Mouse (Mus musculus) hindbrain, embryonic 16.5 days (tissue): ENCODE data around the gene Glis2. TPM values are rescaled to one million over a fixed set of nuclear protein-coding genes. Genes with fewer than 3 reads are reported as not detected.

ENCODE experiments used
- ATAC-seq: fragments of 200-750 bp; cut with Nextera tagmentation; 2 replicates; pipeline ENCODE4 v1.8.0; 2017; ENCODE audit warnings: moderate TSS enrichment, moderate library complexity
- H3K27ac ChIP-seq: fragments of 300-500 bp; sonication (generic); 2 replicates; pipeline ENCODE4 v1.5.1; 2014; ENCODE audit warnings: low read depth, mild to moderate bottlenecking, control low read depth, low read length, moderate library complexity
- H3K27me3 ChIP-seq: fragments of 300-500 bp; sonication (generic); replicated peaks from 2 replicates; pipeline ENCODE4 v1.6.1; 2014; ENCODE audit warnings: low read length; ENCODE audit not compliant: control insufficient read depth, insufficient read depth
- H3K36me3 ChIP-seq: fragments of 300-500 bp; sonication (generic); 2 replicates; pipeline ENCODE4 v1.6.1; 2014; ENCODE audit warnings: mild to moderate bottlenecking, low read length, moderate library complexity, mixed read lengths; ENCODE audit not compliant: control insufficient read depth, insufficient read depth
- H3K4me1 ChIP-seq: fragments of 300-500 bp; sonication (generic); 2 replicates; pipeline ENCODE4 v1.6.1; 2014; ENCODE audit warnings: low read depth, low read length; ENCODE audit not compliant: control insufficient read depth, insufficient read depth
- H3K4me2 ChIP-seq: fragments of 300-500 bp; sonication (generic); 2 replicates; pipeline ENCODE4 v1.6.1; 2014; ENCODE audit warnings: mild to moderate bottlenecking, low read length, control low read depth, moderate library complexity
- H3K4me3 ChIP-seq: fragments of 300-500 bp; sonication (generic); 2 replicates; pipeline ENCODE4 v1.5.1; 2014; ENCODE audit warnings: mild to moderate bottlenecking, low read length, control low read depth, moderate library complexity
- H3K9ac ChIP-seq: fragments of 300-500 bp; sonication (generic); 2 replicates; pipeline ENCODE4 v1.6.1; 2014; ENCODE audit warnings: low read depth, mild to moderate bottlenecking, control low read depth, low read length, moderate library complexity
- H3K9me3 ChIP-seq: fragments of 300-500 bp; sonication (generic); 2 replicates; pipeline ENCODE4 v1.6.1; 2014; ENCODE audit warnings: mild to moderate bottlenecking, low read length, moderate library complexity; ENCODE audit not compliant: control insufficient read depth
- WGBS: fragments of 180-500 bp; shearing (Covaris S2); extraction: QIAGEN DNeasy Blood & Tissue Kit; methylation state at CpG from one replicate; pipeline ENCODE4 v1.1.7; 2014; 5-methylcytosine and 5-hydroxymethylcytosine counted together
- polyA plus RNA-seq: library from polyadenylated mRNA; unstranded; fragments of >200 nt; fragmentation: Nextera tagmentation; extraction: Ambion mirVana; gene quantifications from 2 replicates; pipeline ENCODE4 v1.2.1, GENCODE M21; 2015

Glis2 gene
- polyA plus RNA-seq, 1 experiment from 2014 or later = 14.2 TPM

DNA sequence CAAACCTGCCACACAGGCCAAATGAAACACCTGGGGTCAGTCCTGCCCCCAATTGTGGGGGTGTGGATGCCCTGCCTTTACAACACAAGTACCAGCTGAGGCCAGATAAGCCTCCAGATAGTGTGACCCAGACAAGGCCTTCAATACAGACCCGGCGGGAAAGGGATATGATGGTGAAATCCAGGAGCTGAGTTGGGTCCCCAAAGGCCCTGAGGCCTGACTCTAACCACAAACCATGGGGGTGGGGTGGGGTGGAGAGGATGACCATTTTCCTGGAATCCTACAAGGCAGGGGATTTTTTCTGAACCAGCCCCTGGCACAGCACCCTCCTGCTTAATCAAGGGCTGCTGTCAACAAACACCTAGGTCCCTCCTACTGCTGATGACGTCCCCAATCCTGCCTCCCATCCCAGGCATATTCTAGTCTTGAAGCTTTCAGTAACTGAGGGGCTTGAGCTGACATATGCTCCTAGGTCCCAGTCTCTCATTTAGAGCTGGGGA lies 44.4 kb downstream of the Glis2 start:
- 78% methylated on average over 3 of the region's 3 CpGs for WGBS
- Histone ChIP-seq H3K4me1 (peaks cover 31% of the 10 kb centered on the region), H3K9ac (no peak overlapping the region), H3K27ac (no peak overlapping the region), H3K4me3 (no peak overlapping the region), H3K4me2 (no peak overlapping the region), H3K36me3 (no peaks in the 10 kb centered on the region), H3K27me3 (no peaks in the 10 kb centered on the region), H3K9me3 (no peaks in the 10 kb centered on the region)
- ATAC-seq = no peak

DNA sequence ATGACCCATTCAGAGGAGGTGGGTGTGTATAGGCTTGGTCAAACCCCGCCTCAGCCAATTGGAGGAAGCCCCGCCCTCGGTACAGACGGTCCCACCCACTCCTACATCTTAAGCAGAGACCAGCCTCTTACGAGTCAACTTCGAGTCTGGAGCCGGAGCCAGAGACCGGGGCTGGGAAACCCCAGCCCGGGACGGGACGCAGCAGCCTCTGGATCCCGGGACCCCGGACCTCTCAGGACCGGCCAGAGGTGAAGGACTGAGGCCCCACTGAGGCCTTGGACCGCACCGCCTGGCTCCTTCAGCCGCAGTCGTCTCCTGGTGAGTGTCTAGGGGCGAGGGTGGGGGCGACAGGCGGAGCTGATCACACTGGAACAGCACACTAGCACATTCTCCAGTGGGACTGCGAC lies 45.3 kb downstream of the Glis2 start, which contains the start of the genes Vasn and Dnaja3:
TSS of gene Vasn (plus strand) at position 111 of the 407 bp plus-strand sequence.
TSS of gene Dnaja3 (plus strand) at position 159 of the 407 bp plus-strand sequence.
- Histone ChIP-seq H3K9ac (peak within 1 kb of the TSS; percentile 70), H3K9me3 (no peaks in the 10 kb centered on the region), H3K4me1 (peaks cover 35% of the 10 kb centered on the region), H3K27ac (peak within 1 kb of the TSS; percentile 60; the same call in 1 of the 2 replicates), H3K27me3 (no peaks in the 10 kb centered on the region), H3K4me3 (peak within 1 kb of the TSS; percentile 49), H3K36me3 (no peaks in the 10 kb centered on the region), H3K4me2 (peak within 1 kb of the TSS; percentile 70)
- peak; percentile 90 for ATAC-seq
- under 1% methylated on average over 18 of the region's 22 CpGs for WGBS

DNA sequence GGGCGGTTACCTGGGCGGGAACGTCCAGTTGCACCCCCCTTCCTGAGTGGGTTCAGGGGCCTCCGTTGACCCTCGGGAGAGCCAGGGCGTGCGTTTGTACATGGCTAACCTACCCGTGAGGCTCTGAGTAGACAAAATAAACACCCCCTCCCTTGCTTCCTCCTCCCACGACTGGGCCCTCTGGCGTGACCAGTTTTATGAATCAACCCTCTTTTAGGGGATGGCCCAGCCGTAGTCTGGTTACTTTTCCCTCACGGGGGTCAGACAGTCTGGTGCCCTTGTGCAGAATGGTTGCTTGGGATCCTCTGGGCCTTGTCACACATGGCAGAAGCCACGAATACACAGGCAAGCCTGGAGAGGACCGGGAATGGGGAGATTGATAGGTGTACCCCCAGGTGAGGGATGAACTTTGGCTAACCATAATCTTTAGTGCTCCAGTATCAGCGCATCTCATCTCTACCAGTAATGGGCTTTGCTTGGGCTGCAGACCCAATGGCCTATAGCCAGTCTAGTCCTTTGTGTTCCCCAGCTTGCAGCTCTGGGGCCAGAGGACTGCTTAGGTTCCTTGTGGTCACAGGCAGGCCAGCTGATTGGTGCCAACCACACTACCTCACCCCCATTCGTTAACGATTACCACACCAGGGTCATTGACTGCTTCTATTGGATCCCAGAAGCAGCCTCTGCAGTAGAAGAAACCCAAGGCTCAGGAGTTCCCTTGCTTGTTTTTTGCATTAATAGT lies 45.9 kb downstream of the Glis2 start:
- H3K27me3 ChIP-seq = no peaks in the 10 kb centered on the region
- no peaks in the 10 kb centered on the region for H3K36me3 ChIP-seq
- H3K4me1 ChIP-seq = peaks cover 35% of the 10 kb centered on the region
- H3K9me3 ChIP-seq = no peaks in the 10 kb centered on the region
- H3K4me3 ChIP-seq = peak overlapping the region; percentile 49
- H3K9ac ChIP-seq = peak overlapping the region; percentile 70
- H3K27ac ChIP-seq = peak overlapping the region; percentile 60; the same call in 1 of the 2 replicates
- ATAC-seq = no peak
- WGBS = 11% methylated on average over 17 of the region's 17 CpGs
- H3K4me2 ChIP-seq = peak overlapping the region; percentile 70

DNA sequence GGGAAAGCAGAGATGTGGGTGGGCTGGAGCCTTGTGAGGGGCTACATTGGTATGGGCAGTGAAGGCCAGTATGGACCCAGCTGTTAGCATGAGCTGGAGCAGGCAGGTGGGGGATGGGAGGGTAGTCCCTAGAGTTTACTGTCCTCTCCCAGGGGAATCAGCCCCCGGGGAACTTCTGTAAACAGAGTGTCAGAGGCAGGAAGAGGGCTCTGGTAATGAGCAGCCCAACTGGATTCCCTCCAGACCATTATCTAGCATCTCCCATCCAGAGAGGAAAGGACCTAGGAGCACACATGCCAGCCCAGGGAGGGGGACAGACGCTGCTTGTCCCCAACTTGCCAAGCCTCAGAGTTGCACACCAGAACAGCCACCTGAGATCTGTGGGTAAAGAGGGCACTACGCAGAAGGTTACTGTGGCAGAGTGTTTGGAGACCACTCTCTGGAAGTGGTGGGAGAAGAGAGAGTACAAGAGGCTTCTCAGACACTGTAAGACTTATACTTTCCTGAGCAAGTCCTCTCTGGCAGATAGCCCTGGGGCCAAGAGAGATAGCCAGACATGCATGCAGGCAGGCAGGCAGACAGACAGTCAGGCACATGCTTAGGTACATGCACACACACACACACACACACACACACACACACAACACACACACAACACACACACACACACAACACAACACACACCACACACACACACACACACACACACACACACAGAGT lies 46.8 kb downstream of the Glis2 start:
- Histone ChIP-seq H3K4me2 (peak overlapping the region; percentile 70), H3K4me1 (peaks cover 35% of the 10 kb centered on the region), H3K27me3 (no peaks in the 10 kb centered on the region), H3K36me3 (no peaks in the 10 kb centered on the region), H3K4me3 (no peak overlapping the region), H3K9me3 (no peaks in the 10 kb centered on the region), H3K9ac (no peak overlapping the region), H3K27ac (no peak overlapping the region)
- no peak for ATAC-seq
- 48% methylated on average over 3 of the region's 3 CpGs for WGBS

DNA sequence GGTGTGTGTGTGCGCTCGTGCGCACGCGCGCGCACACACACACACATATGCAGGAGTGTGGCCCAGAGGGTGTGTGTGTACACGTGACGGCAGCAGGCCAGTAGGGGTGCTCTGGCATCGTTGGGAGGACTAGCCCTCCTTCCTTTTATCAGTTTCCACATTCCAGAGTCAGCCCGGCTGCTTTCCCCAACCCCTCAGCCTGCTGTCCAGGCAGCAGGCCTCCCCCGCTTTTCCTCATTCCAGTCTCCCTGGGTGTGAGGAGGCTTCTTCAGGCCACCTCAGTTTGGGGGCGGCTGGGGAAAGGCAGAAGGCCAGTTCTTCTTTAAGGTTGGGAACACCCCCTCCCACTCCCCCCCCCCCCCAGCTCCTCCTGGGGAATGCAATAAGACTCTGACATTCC lies 47.7 kb downstream of the Glis2 start:
- peaks cover 35% of the 10 kb centered on the region for H3K4me1 ChIP-seq
- H3K27me3 ChIP-seq = no peaks in the 10 kb centered on the region
- H3K9ac ChIP-seq = 0 out of 2 replicates have a peak overlapping the region, but pooled peaks have one; percentile 8
- no peaks in the 10 kb centered on the region for H3K9me3 ChIP-seq
- H3K27ac ChIP-seq = peak overlapping the region; percentile 42; the same call in 1 of the 2 replicates
- WGBS = 39% methylated on average over 13 of the region's 13 CpGs
- no peak overlapping the region for H3K4me3 ChIP-seq
- peak overlapping the region; percentile 25 for H3K4me2 ChIP-seq
- ATAC-seq = peak; percentile 13; the same call in 1 of the 2 replicates
- no peaks in the 10 kb centered on the region for H3K36me3 ChIP-seq

DNA sequence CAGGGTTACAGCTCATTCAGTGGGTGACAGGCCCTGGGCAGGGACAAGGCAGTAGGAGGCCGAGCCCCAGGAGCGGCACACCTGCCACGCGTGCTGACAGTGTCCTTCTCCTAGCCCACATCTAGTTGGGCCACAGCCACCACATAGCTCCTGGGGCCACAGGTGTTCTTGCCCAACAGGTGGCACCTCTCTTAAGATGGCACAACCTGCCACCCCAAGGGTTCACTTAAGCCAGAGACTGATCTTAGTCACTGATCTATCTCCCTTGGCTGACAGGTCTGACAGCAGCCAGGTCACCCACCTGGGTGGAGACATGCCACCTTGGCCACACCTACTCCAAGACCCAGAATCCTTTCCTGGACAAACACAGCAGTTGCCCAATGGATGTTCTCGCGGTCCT lies 48.4 kb downstream of the Glis2 start:
- no peak overlapping the region for H3K4me2 ChIP-seq
- 77% methylated on average over 6 of the region's 6 CpGs for WGBS
- no peaks in the 10 kb centered on the region for H3K9me3 ChIP-seq
- H3K36me3 ChIP-seq = no peaks in the 10 kb centered on the region
- peak overlapping the region; percentile 60 for H3K27ac ChIP-seq
- peaks cover 37% of the 10 kb centered on the region for H3K4me1 ChIP-seq
- H3K27me3 ChIP-seq = no peaks in the 10 kb centered on the region
- H3K9ac ChIP-seq = no peak overlapping the region
- no peak overlapping the region for H3K4me3 ChIP-seq
- ATAC-seq = no peak

DNA sequence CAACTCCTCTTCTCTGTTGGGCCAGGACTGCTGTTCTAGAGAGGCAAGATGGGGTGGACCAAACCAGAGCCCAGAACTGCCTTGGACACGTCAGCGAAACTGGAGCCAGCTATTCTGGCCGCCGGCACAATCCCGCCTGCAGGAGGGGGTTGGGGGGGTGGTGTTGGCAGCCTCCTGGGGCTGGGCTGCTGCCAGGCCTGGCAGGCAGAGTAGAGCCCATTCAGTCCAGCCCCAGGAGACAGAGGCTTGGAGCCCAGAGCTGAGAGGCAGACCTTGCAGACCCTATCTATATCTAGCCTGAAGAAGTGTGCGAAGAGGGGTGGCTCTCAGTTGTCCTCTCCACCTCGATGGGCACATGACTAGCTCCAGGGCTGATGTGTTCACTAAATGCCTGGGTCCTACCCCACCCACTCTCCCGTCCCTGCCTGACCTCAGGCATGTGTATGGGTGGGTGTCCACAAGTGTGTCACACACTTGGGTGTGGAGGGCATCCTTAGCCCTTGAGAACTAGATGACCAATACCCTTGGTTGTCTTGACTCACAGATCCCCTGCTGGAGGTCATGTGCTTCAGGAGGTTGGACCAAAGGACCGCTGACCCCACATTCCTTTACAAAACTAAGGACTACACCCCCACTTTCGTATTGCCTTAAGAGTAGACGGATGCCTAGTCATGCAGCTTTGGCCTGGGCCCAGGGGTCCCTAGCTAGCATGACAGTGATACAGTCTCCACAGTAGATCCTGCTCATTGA lies 49.3 kb downstream of the Glis2 start:
- no peak overlapping the region for H3K4me2 ChIP-seq
- no peaks in the 10 kb centered on the region for H3K27me3 ChIP-seq
- H3K4me3 ChIP-seq = no peak overlapping the region
- no peaks in the 10 kb centered on the region for H3K9me3 ChIP-seq
- 51% methylated on average over 11 of the region's 11 CpGs for WGBS
- H3K9ac ChIP-seq = no peak overlapping the region
- H3K27ac ChIP-seq = peak overlapping the region; percentile 60
- no peaks in the 10 kb centered on the region for H3K36me3 ChIP-seq
- peaks cover 37% of the 10 kb centered on the region for H3K4me1 ChIP-seq
- ATAC-seq = peak; percentile 73

DNA sequence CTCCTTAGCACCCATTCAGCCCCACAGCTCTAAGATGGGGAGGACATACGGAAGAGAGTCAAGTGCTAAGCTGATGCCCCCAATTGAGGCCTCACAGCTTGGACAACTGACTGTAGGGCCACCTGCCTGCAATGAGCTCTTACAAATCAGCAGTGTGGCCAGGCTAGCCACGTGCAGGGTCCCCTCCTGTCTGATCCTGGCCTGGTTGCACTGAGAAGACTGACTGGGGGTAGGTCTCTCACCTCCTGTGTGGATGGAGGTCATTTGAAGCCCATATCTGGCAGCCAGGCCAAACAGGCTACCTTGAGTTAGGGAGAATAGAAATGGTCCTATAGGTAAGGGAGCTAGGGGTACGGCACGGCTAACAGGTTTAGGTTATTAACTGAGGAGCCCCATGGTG lies 51.4 kb downstream of the Glis2 start:
- H3K27ac ChIP-seq = no peak overlapping the region
- H3K27me3 ChIP-seq = no peaks in the 10 kb centered on the region
- no peak overlapping the region for H3K4me3 ChIP-seq
- H3K9me3 ChIP-seq = no peaks in the 10 kb centered on the region
- H3K4me2 ChIP-seq = no peak overlapping the region
- H3K9ac ChIP-seq = no peak overlapping the region
- WGBS = 69% methylated on average over 4 of the region's 4 CpGs
- ATAC-seq = no peak
- no peaks in the 10 kb centered on the region for H3K36me3 ChIP-seq
- peaks cover 26% of the 10 kb centered on the region for H3K4me1 ChIP-seq
